Mouse (Mus musculus) stomach, embryonic 15.5 days (tissue): ENCODE measurements around the gene Pitx2. TPM values are rescaled to one million over a fixed set of nuclear protein-coding genes. Genes with fewer than 3 reads are reported as not detected.
A peak's percentile ranks its signal among the peaks of the same experiment; 100 is the strongest.

Experiments used
- ATAC-seq: fragments of 200-750 bp; cut with Nextera tagmentation; 2 replicates; pipeline ENCODE4 v1.8.0; 2017; ENCODE audit warnings: low read depth, moderate number of reproducible peaks, moderate TSS enrichment; ENCODE audit not compliant: insufficient read depth, low FRiP score
- H3K27ac ChIP-seq: fragments of 300-500 bp; sonication (generic); 2 replicates; pipeline ENCODE4 v1.5.1; 2015; ENCODE audit warnings: mild to moderate bottlenecking, inconsistent platforms
- H3K27me3 ChIP-seq: fragments of 300-500 bp; sonication (generic); replicated peaks from 2 replicates; pipeline ENCODE4 v1.6.1; 2015; ENCODE audit warnings: inconsistent platforms
- H3K36me3 ChIP-seq: fragments of 300-500 bp; sonication (generic); 2 replicates; pipeline ENCODE4 v1.6.1; 2015; ENCODE audit warnings: inconsistent platforms
- H3K4me1 ChIP-seq: fragments of 300-500 bp; sonication (generic); 2 replicates; pipeline ENCODE4 v1.6.1; 2015; ENCODE audit warnings: inconsistent platforms
- H3K4me2 ChIP-seq: fragments of 300-500 bp; sonication (generic); 2 replicates; pipeline ENCODE4 v1.6.1; 2015; ENCODE audit warnings: mild to moderate bottlenecking, inconsistent platforms
- H3K4me3 ChIP-seq: fragments of 300-500 bp; sonication (generic); replicated peaks from 2 replicates; pipeline ENCODE4 v1.5.1; 2015; ENCODE audit warnings: inconsistent platforms
- H3K9ac ChIP-seq: fragments of 300-500 bp; sonication (generic); 2 replicates; pipeline ENCODE4 v1.6.1; 2015; ENCODE audit warnings: inconsistent platforms
- H3K9me3 ChIP-seq: fragments of 300-500 bp; sonication (generic); 2 replicates; pipeline ENCODE4 v1.6.1; 2016; ENCODE audit warnings: inconsistent platforms
- WGBS: fragments of 180-500 bp; shearing (Covaris S2); methylation state at CpG from one replicate; pipeline ENCODE4 v1.1.7; 2015; 5-methylcytosine and 5-hydroxymethylcytosine counted together
- polyA plus RNA-seq: library from polyadenylated mRNA; unstranded; fragments of >200 nt; fragmentation: Nextera tagmentation; extraction: Ambion mirVana; gene quantifications from 2 replicates; pipeline ENCODE4 v1.2.1, GENCODE M21; 2015

Gene Pitx2
- polyA plus RNA-seq, 1 experiment from 2014 or later: 23.8 TPM

- H3K27me3 ChIP-seq: peaks cover 60% of the 10 kb centered on the region
- no peaks in the 10 kb centered on the region for H3K36me3 ChIP-seq
- 15% methylated on average over 24 of the region's 24 CpGs for WGBS
- peaks cover 14% of the 10 kb centered on the region for H3K4me1 ChIP-seq
- no peak overlapping the region for H3K9ac ChIP-seq
- H3K9me3 ChIP-seq: no peaks in the 10 kb centered on the region
- no peak overlapping the region for H3K4me3 ChIP-seq
- no peak for ATAC-seq
- H3K27ac ChIP-seq: no peak overlapping the region; the same call in 1 of the 2 replicates
- peak overlapping the region; percentile 21 for H3K4me2 ChIP-seq
Measured at GRCm38 (mm10) chr3:129220681-129221379, 21.2 kb downstream of the Pitx2 start.

GRCm38 (mm10) chr3:129221380-129222260, 21.9 kb downstream of the Pitx2 start:
- Histone ChIP-seq H3K4me3 (no peak overlapping the region), H3K9me3 (no peaks in the 10 kb centered on the region), H3K4me1 (peaks cover 11% of the 10 kb centered on the region), H3K27ac (no peak overlapping the region), H3K27me3 (peaks cover 65% of the 10 kb centered on the region), H3K36me3 (no peaks in the 10 kb centered on the region), H3K9ac (no peak overlapping the region), H3K4me2 (peak overlapping the region; percentile 21; the same call in 1 of the 2 replicates)
- WGBS: 13% methylated on average over 26 of the region's 27 CpGs
- no peak for ATAC-seq

- Histone ChIP-seq H3K4me2 (no peak overlapping the region), H3K9ac (no peak overlapping the region), H3K4me3 (no peak overlapping the region)
Measured at GRCm38 (mm10) chr3:129222448-129223290, 23.0 kb downstream of the Pitx2 start.

GRCm38 (mm10) chr3:129223401-129223800, 23.7 kb downstream of the Pitx2 start:
- WGBS: 8% methylated on average over 6 of the region's 6 CpGs
- H3K4me1 ChIP-seq: peaks cover 11% of the 10 kb centered on the region
- peaks cover 64% of the 10 kb centered on the region for H3K27me3 ChIP-seq
- H3K9me3 ChIP-seq: no peaks in the 10 kb centered on the region
- no peak overlapping the region for H3K27ac ChIP-seq
- no peaks in the 10 kb centered on the region for H3K36me3 ChIP-seq
- no peak overlapping the region for H3K4me3 ChIP-seq
- no peak overlapping the region for H3K4me2 ChIP-seq
- ATAC-seq: no peak
- no peak overlapping the region for H3K9ac ChIP-seq

More at GRCm38 (mm10) chr3:129222448-129223290, 23.0 kb downstream of the Pitx2 start:
- Histone ChIP-seq H3K27me3 (peaks cover 65% of the 10 kb centered on the region), H3K4me1 (peaks cover 11% of the 10 kb centered on the region), H3K9me3 (no peaks in the 10 kb centered on the region), H3K36me3 (no peaks in the 10 kb centered on the region), H3K27ac (no peak overlapping the region)
- WGBS: 7% methylated on average over 21 of the region's 21 CpGs
- ATAC-seq: no peak

GRCm38 (mm10) chr3:129223964-129224805, 24.5 kb downstream of the Pitx2 start:
- peaks cover 11% of the 10 kb centered on the region for H3K4me1 ChIP-seq
- whole genome bisulfite sequencing: 2% methylated on average over 26 of the region's 26 CpGs
- H3K27me3 ChIP-seq: peaks cover 63% of the 10 kb centered on the region
- H3K9me3 ChIP-seq: no peaks in the 10 kb centered on the region
- no peak for ATAC-seq
- no peak overlapping the region for H3K9ac ChIP-seq
- peak overlapping the region; percentile 20; the same call in 1 of the 2 replicates for H3K4me3 ChIP-seq
- no peak overlapping the region for H3K27ac ChIP-seq
- H3K4me2 ChIP-seq: peak overlapping the region; percentile 43
- no peaks in the 10 kb centered on the region for H3K36me3 ChIP-seq

- H3K27ac ChIP-seq: no peak overlapping the region
Measured at GRCm38 (mm10) chr3:129224806-129225576, 25.3 kb downstream of the Pitx2 start.

GRCm38 (mm10) chr3:129225577-129226289, 26.1 kb downstream of the Pitx2 start:
- Histone ChIP-seq H3K36me3 (no peaks in the 10 kb centered on the region), H3K4me1 (peaks cover 11% of the 10 kb centered on the region), H3K4me2 (peak overlapping the region; percentile 43; the same call in 1 of the 2 replicates), H3K27ac (no peak overlapping the region), H3K9me3 (no peaks in the 10 kb centered on the region), H3K27me3 (peaks cover 58% of the 10 kb centered on the region), H3K9ac (no peak overlapping the region), H3K4me3 (peak overlapping the region; percentile 20; the same call in 1 of the 2 replicates)
- ATAC-seq: no peak
- WGBS: 7% methylated on average over 13 of the region's 13 CpGs

More at GRCm38 (mm10) chr3:129224806-129225576, 25.3 kb downstream of the Pitx2 start:
- Histone ChIP-seq H3K4me1 (peaks cover 11% of the 10 kb centered on the region), H3K9ac (no peak overlapping the region), H3K9me3 (no peaks in the 10 kb centered on the region), H3K4me2 (peak overlapping the region; percentile 43), H3K36me3 (no peaks in the 10 kb centered on the region), H3K27me3 (peaks cover 61% of the 10 kb centered on the region), H3K4me3 (peak overlapping the region; percentile 20)
- no peak for ATAC-seq
- WGBS: 3% methylated on average over 40 of the region's 40 CpGs

- Histone ChIP-seq H3K36me3 (no peaks in the 10 kb centered on the region), H3K27ac (no peak overlapping the region), H3K9me3 (no peaks in the 10 kb centered on the region), H3K4me2 (no peak overlapping the region), H3K4me1 (peaks cover 11% of the 10 kb centered on the region), H3K9ac (no peak overlapping the region), H3K4me3 (no peak overlapping the region), H3K27me3 (peaks cover 53% of the 10 kb centered on the region)
- no peak for ATAC-seq
- WGBS: 11% methylated on average over 6 of the region's 6 CpGs
Measured at GRCm38 (mm10) chr3:129226681-129227080, 27.0 kb downstream of the Pitx2 start.

- 15% methylated on average over 5 of the region's 5 CpGs for WGBS
- Histone ChIP-seq H3K27ac (no peak overlapping the region), H3K9ac (no peak overlapping the region), H3K9me3 (no peaks in the 10 kb centered on the region), H3K4me3 (no peak overlapping the region), H3K36me3 (no peaks in the 10 kb centered on the region), H3K4me1 (peaks cover 11% of the 10 kb centered on the region), H3K27me3 (peaks cover 49% of the 10 kb centered on the region), H3K4me2 (no peak overlapping the region)
- ATAC-seq: no peak
Measured at GRCm38 (mm10) chr3:129227331-129227730, 27.7 kb downstream of the Pitx2 start.

GRCm38 (mm10) chr3:129238010-129238409, 38.3 kb downstream of the Pitx2 start:
- Histone ChIP-seq H3K4me3 (no peak overlapping the region), H3K4me1 (no peaks in the 10 kb centered on the region), H3K4me2 (no peak overlapping the region), H3K27me3 (no peaks in the 10 kb centered on the region), H3K27ac (no peak overlapping the region), H3K9ac (no peak overlapping the region), H3K36me3 (no peaks in the 10 kb centered on the region), H3K9me3 (no peaks in the 10 kb centered on the region)
- 71% methylated on average over 1 of the region's 1 CpGs for WGBS
- no peak for ATAC-seq
